Mouse (Mus musculus): ENCODE measurements around the gene Rad23a.

Rad23a gene

GRCm38 (mm10) chr8:84788896-84789295 is 51.6 kb downstream of the Rad23a start:
- no peak for DNase-seq (ENCODE audit: low spot score in 2 of 2)

DNA sequence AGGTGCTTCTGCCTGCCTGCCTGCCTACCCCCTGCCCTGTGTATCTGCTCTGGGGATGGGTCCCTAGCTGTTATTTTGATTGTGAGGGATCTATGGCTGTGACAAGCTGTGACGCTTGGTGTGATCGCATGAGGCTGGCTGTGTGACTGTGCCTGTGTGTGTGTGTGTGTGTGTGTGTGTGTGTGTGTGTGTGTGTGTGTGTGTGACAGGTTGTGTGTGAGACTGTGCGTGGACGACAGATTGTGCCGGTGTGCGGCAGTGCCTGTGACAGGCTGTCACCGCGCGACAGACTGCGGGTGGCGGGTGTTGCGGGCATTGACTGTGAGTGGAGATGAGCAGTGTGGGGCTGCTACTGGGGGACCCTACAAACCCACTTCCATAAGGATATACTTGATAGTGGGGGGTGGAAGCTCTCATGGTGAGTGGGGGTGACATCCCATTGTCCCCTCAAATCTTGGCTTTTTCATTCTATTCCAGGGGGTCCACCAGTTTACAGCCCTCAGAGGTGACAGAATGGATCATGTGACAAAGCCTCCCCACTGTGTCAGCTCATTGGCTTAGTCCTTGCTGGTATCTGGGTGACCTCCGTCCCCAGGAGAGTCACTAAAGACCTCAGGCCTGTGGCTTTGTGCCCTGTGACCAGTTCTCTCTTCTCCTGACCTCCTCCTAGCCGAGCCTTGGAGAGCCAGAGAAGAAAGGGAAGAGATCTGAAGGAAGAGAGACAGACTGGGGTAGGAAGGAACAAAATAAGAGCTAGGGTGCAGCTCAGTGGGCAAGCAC is 52.8 kb downstream of the Rad23a start:
- no peak for DNase-seq (ENCODE audit: low spot score in 2 of 2)

- DNase-seq (ENCODE audit: low spot score in 2 of 2) = no peak
Measured at GRCm38 (mm10) chr8:84786801-84787467, 53.5 kb downstream of the Rad23a start.

DNA sequence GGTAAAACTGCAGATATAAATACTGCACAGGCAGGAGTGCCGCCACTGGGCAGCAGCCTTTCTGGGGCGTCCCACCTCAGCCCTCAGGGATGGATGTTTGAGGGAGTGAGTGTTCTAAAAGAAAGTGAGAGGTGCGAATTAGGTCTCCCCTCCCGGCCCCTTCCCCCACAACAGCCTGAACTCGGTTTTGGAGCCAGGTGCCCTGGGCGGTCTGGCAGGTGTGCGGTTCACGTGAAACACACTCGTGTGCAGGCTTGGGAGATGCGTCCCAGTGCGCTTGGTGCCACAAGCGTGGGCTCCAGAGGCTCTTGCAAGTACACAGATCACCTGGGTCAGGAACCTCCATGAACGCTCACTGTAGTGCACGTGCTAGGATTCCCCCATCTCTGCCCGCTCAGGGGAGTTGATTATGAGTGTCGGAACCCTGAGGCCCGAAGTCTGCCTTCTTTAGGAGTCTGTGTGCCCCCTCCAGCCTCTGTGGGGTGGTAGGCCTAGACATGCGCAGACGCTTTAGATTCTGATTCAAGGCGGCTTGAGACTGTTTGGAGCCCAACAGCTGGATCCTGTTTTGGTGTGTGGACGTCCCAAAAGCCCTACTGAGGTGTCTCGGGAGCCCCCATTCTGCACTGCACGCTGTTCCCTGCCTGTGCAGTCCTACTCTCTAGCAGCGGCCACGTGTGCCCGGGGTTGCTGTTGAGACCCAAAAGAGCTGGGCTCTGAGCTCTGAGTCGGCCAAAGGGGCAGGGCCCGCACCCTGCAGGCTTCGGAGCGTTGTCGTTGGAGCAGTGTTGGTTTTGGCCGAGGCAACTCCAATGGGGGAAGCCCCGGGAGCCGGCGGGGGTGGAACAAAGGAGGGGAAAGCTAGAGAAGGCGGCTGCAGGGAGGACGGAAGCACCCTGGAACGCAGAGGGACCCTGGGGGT is 54.4 kb downstream of the Rad23a start:
- no peak for DNase-seq (ENCODE audit: low spot score in 2 of 2)

DNA sequence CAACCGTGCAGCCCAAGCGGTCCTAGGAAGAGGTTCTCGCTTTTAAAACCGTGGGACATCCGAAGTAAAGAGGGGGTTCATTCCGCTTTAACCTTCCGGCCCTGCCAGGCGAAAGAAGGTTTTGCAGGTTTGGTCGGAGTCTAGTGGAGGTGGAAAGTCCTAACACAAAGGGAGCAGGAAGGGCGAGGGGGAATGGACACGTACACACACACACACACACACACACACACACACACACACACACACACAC is 55.0 kb downstream of the Rad23a start:
- DNase-seq (ENCODE audit: low spot score in 2 of 2) = no peak

GRCm38 (mm10) chr8:84784681-84785505 is 55.6 kb downstream of the Rad23a start:
- no peak for DNase-seq (ENCODE audit: low spot score in 2 of 2)

Data from spleen, postnatal 4 days (tissue).